Mouse (Mus musculus) adrenal gland, adult 18-20 months (tissue): Measurements from ENCODE around the gene Pphln1. TPM values are rescaled to one million over a fixed set of nuclear protein-coding genes. Genes with fewer than 3 reads are reported as not detected.
A peak's percentile ranks its signal among the peaks of the same experiment; 100 is the strongest.
"Not testable (repeated sequence)": the region's sequence is repeated elsewhere in the genome, so short reads cannot be mapped to it uniquely, and the experiment has no call there.

Experiments used
- DNase-seq, 2 experiments: peaks; one replicate each; pipeline ENCODE4 v3.0.0; 2021 to 2022; ENCODE audit warnings: low spot score in 2 of 2
- long read RNA-seq, 2 experiments: library from polyadenylated mRNA; stranded (forward); transcript quantifications; one replicate each; pipeline ENCODE4 v2.0.0; 2021
- total RNA-seq, 2 experiments: library from RNA; stranded (reverse); gene quantifications; 1 replicate in 1 of 2; 2 replicates in 1 of 2; pipeline ENCODE4 v1.2.3; 2021

Gene Pphln1
- 10 to 100 TPM; 35.1 to 37.9 TPM for total RNA-seq
- long read RNA-seq, experiment 1, partial matches to known transcripts: 2 of 16 reads
- long read RNA-seq, experiment 1, other reads (novel, unspliced or antisense): 10 of 16 reads
- long read RNA-seq, experiment 2, partial matches to known transcripts: 1 of 11 reads
- long read RNA-seq, experiment 2, other reads (novel, unspliced or antisense): 5 of 11 reads

GRCm38 (mm10) chr15:93397826-93398698 lies at the start of gene Pphln1, which contains the start of gene Zcrb1:
Pphln1 (plus strand) TSS chr15:93398350.
Zcrb1 (minus strand) TSS chr15:93398334.
- DNase-seq: peak; percentile 82 to 84

- no peak for DNase-seq
These were observed 39.6 kb upstream of the Pphln1 start for GRCm38 (mm10) chr15:93358346-93359095.

GRCm38 (mm10) chr15:93365561-93365960 lies 32.6 kb upstream of the Pphln1 start:
- DNase-seq: no peak

GRCm38 (mm10) chr15:93368558-93368957 lies 29.6 kb upstream of the Pphln1 start:
- DNase-seq: no peak

GRCm38 (mm10) chr15:93371838-93372237 lies 26.3 kb upstream of the Pphln1 start:
- DNase-seq: no peak

GRCm38 (mm10) chr15:93372525-93373119 lies 25.5 kb upstream of the Pphln1 start:
- DNase-seq: not testable (repeated sequence)

- DNase-seq: no peak
These were observed 22.5 kb upstream of the Pphln1 start for GRCm38 (mm10) chr15:93375696-93376095.

- DNase-seq: no peak
These were observed 19.0 kb upstream of the Pphln1 start for GRCm38 (mm10) chr15:93379177-93379576.

GRCm38 (mm10) chr15:93381337-93381736 lies 16.8 kb upstream of the Pphln1 start:
- DNase-seq: no peak

- no peak for DNase-seq
These were observed 881 bp upstream of the Pphln1 start for GRCm38 (mm10) chr15:93397269-93397668.

GRCm38 (mm10) chr15:93398699-93399540 lies 770 bp downstream of the Pphln1 start:
- no peak for DNase-seq

GRCm38 (mm10) chr15:93401446-93401845 lies 3.3 kb downstream of the Pphln1 start:
- DNase-seq: no peak

- no peak for DNase-seq
These were observed 4.6 kb downstream of the Pphln1 start for GRCm38 (mm10) chr15:93402730-93403129.

- no peak for DNase-seq
These were observed 6.7 kb downstream of the Pphln1 start for GRCm38 (mm10) chr15:93404849-93405248.

- DNase-seq: no peak
These were observed 7.4 kb downstream of the Pphln1 start for GRCm38 (mm10) chr15:93405446-93405986.

GRCm38 (mm10) chr15:93406492-93406891 lies 8.3 kb downstream of the Pphln1 start:
- no peak for DNase-seq

- no peak for DNase-seq
These were observed 14.3 kb downstream of the Pphln1 start for GRCm38 (mm10) chr15:93412445-93412844.

- DNase-seq: no peak
These were observed 16.3 kb downstream of the Pphln1 start for GRCm38 (mm10) chr15:93414456-93414855.

- DNase-seq: no peak
These were observed 18.1 kb downstream of the Pphln1 start for GRCm38 (mm10) chr15:93416300-93416699.

- no peak for DNase-seq
These were observed 22.4 kb downstream of the Pphln1 start for GRCm38 (mm10) chr15:93420596-93420995.
